Mouse (Mus musculus) cerebellum, adult 2 months (tissue): ENCODE measurements around the gene Pitpna.

Experiments
- CTCF ChIP-seq: fragments of 200-500 bp; IDR thresholded peaks from 2 replicates; pipeline ENCODE4 v1.5.1; 2011; ENCODE audit warnings: low read depth, mild to moderate bottlenecking, control low read depth, low read length, moderate library complexity, borderline replicate concordance; ENCODE audit not compliant: insufficient read depth
- POLR2A ChIP-seq: fragments of 200-500 bp; IDR thresholded peaks from 2 replicates; pipeline ENCODE4 v1.6.1; 2011; ENCODE audit warnings: low read length, control low read depth, borderline replicate concordance; ENCODE audit not compliant: insufficient read depth

DNA sequence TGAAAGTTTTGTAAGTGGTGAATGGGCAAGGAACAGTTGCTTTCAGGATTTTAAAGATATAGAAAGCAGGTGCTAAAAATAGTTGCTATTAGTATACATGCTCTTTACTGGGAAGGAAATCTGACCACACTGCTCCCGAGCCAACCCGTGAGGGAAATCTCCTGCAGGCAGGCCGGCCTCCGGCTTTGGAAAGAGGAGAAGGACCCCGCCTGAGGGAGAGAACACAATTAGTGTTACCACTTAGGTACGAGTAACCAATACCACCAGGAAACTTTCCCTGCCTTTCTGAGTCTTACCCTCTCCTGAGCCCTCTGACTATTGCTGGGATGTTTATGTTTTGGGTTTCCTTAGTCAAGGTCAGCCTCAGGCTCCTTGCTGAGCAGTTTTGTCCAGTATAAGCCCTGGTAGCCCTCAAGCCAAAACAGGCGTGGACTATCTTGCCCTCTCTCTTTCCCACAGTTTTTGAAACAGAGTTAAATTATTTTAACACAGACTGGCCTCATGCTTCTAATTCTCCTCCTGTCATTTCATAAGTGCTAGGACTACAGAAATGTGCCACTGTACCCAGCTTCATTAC, 34.9 kb upstream of the Pitpna start:
- no peak for TF ChIP-seq CTCF
- no peak for TF ChIP-seq POLR2A
